Mouse (Mus musculus): ENCODE measurements at regions not wholly inside any gene's neighbourhood (a gene's known extent, or its start where the extent isn't known, plus 50 kb on each side); places are given as distances from the start of the nearest gene placed in this dataset.

GRCm38 (mm10) chr8:34753046-34753445 lies 641.5 kb upstream of the Gm10131 start:
- TF ChIP-seq POLR2A (IDR thresholded peaks at IDR 0.05; ENCODE audit: control insufficient read depth in 1 of 2, insufficient read depth in 1 of 2, low read depth in 1 of 2, low read length in 2 of 2, poor library complexity in 1 of 2) (no peak), CTCF (IDR thresholded peaks at IDR 0.05 in 2 of 3, conservative IDR thresholded peaks at IDR 0.05 in 1 of 3; ENCODE audit: control insufficient read depth in 1 of 3, insufficient read depth in 1 of 3, low read depth in 2 of 3, low read length in 3 of 3, poor library complexity in 1 of 3, severe bottlenecking in 1 of 3) (no peak), USF1 (IDR thresholded peaks at IDR 0.05; ENCODE audit: low read depth, low read length) (no peak), SMC3 (IDR thresholded peaks at IDR 0.05; ENCODE audit: low read depth, low read length) (no peak), ZMIZ1 (IDR thresholded peaks at IDR 0.05; ENCODE audit: low read depth, low read length) (no peak), MAX (IDR thresholded peaks at IDR 0.05; ENCODE audit: low read length) (no peak), MEF2A (IDR thresholded peaks at IDR 0.05; ENCODE audit: extremely low read depth, insufficient replicate concordance, low read depth, low read length, poor library complexity, severe bottlenecking) (no peak)

Data from MEL (cell line).